16 mouse cellular contexts compared by ENCODE assay signal in genomic region chr5:62739451-62740415, GRCm38 (mm10). TPM values are rescaled to one million over a fixed set of nuclear protein-coding genes. Genes with fewer than 3 reads are reported as not detected.
A peak's percentile ranks its signal among the peaks of the same experiment; 100 is the strongest.
DNase-seq lines count a peak whose midpoint lies in the region; ATAC-seq and TF ChIP-seq lines count a peak whose summit lies in the region.
"Had no signal": no experiment of that assay in that cellular context is flagged by ENCODE, and none has a peak within 500 bp of the region (broad histone marks: within the 10 kb centered on the region; RNA-seq: fewer than 3 reads in every experiment).

No protein-coding gene starts in this region.

- H3K9me3 ChIP-seq in forebrain, postnatal 0 days (ENCODE audit: low read length): no peaks in the 10 kb centered on the region
- no peaks in the 10 kb centered on the region for H3K9me3 ChIP-seq in forebrain, embryonic 10.5 days
- H3K9me3 ChIP-seq in hindbrain, postnatal 0 days (ENCODE audit: low read length): no peaks in the 10 kb centered on the region
- no peaks in the 10 kb centered on the region for H3K9me3 ChIP-seq in hindbrain, embryonic 14.5 days (ENCODE audit: control insufficient read depth, low read length)
- H3K9me3 ChIP-seq in midbrain, embryonic 14.5 days (ENCODE audit: control insufficient read depth, low read length): no peaks in the 10 kb centered on the region
- H3K9me3 ChIP-seq: embryonic facial prominence, embryonic 12.5 days; lung, embryonic 15.5 days; megakaryocyte, embryonic 14.5 days had no signal

- H3K36me3 ChIP-seq in forebrain, postnatal 0 days (ENCODE audit: insufficient read depth): no peaks in the 10 kb centered on the region
- no peaks in the 10 kb centered on the region for H3K36me3 ChIP-seq in forebrain, embryonic 10.5 days (replicated peaks)
- no peaks in the 10 kb centered on the region for H3K36me3 ChIP-seq in hindbrain, postnatal 0 days (ENCODE audit: insufficient read depth, low read length)
- no peaks in the 10 kb centered on the region for H3K36me3 ChIP-seq in hindbrain, embryonic 14.5 days (replicated peaks; ENCODE audit: control insufficient read depth, insufficient read depth)
- no peaks in the 10 kb centered on the region for H3K36me3 ChIP-seq in midbrain, embryonic 14.5 days (ENCODE audit: control insufficient read depth, insufficient read depth, low read length)
- H3K36me3 ChIP-seq: embryonic facial prominence, embryonic 12.5 days; lung, embryonic 15.5 days had no signal

- TF ChIP-seq CTCF in forebrain, postnatal 0 days (IDR thresholded peaks at IDR 0.05; ENCODE audit: low read depth): no peak
- TF ChIP-seq CTCF in hindbrain, postnatal 0 days (IDR thresholded peaks at IDR 0.05; ENCODE audit: low read depth): no peak

- DNase-seq in forebrain, postnatal 0 days: peak; percentile 23
- no peak for DNase-seq in forebrain, embryonic 10.5 days (ENCODE audit: extremely low spot score, low spot score)
- peak; percentile 11 for DNase-seq in hindbrain, postnatal 0 days (ENCODE audit: low spot score)
- no peak for DNase-seq in hindbrain, embryonic 14.5 days (ENCODE audit: low spot score)
- peak; percentile 62 for DNase-seq in 416B (ENCODE audit: low read depth)
- DNase-seq in NIH3T3 (ENCODE audit: low read depth): peak; percentile 1
- no peak for DNase-seq in midbrain, embryonic 14.5 days
- DNase-seq: adrenal gland, adult 2 months; kidney, postnatal 4 days; right cerebral cortex, adult 18-20 months; spleen, adult 18-20 months had no signal

- no peaks in the 10 kb centered on the region for H3K27me3 ChIP-seq in forebrain, postnatal 0 days (ENCODE audit: insufficient read depth, low read length)
- no peaks in the 10 kb centered on the region for H3K27me3 ChIP-seq in forebrain, embryonic 10.5 days (ENCODE audit: poor library complexity, severe bottlenecking)
- no peaks in the 10 kb centered on the region for H3K27me3 ChIP-seq in hindbrain, postnatal 0 days (ENCODE audit: insufficient read depth, low read length)
- H3K27me3 ChIP-seq in hindbrain, embryonic 14.5 days (ENCODE audit: control insufficient read depth, insufficient read depth, low read length): no peaks in the 10 kb centered on the region
- no peaks in the 10 kb centered on the region for H3K27me3 ChIP-seq in midbrain, embryonic 14.5 days (ENCODE audit: control insufficient read depth, insufficient read depth, low read length)
- H3K27me3 ChIP-seq: embryonic facial prominence, embryonic 12.5 days; lung, embryonic 15.5 days; megakaryocyte, embryonic 14.5 days had no signal

- no peak for ATAC-seq in forebrain, postnatal 0 days
- ATAC-seq in hindbrain, postnatal 0 days: no peak
- no peak for ATAC-seq in hindbrain, embryonic 14.5 days (ENCODE audit: low FRiP score)
- no peak for ATAC-seq in midbrain, embryonic 14.5 days (ENCODE audit: low FRiP score, low TSS enrichment)
- ATAC-seq: forebrain, embryonic 16.5 days; midbrain, embryonic 16.5 days had no signal

- H3K9ac ChIP-seq in forebrain, postnatal 0 days: no peak overlapping the region
- no peak overlapping the region for H3K9ac ChIP-seq in hindbrain, postnatal 0 days (replicated peaks; ENCODE audit: low read length)
- no peak overlapping the region for H3K9ac ChIP-seq in hindbrain, embryonic 14.5 days
- H3K9ac ChIP-seq in midbrain, embryonic 14.5 days (replicated peaks; ENCODE audit: low read length): no peak overlapping the region
- H3K9ac ChIP-seq: embryonic facial prominence, embryonic 12.5 days; lung, embryonic 15.5 days had no signal

- H3K4me1 ChIP-seq in forebrain, postnatal 0 days (ENCODE audit: insufficient read depth): no peaks in the 10 kb centered on the region
- no peaks in the 10 kb centered on the region for H3K4me1 ChIP-seq in forebrain, embryonic 10.5 days
- no peaks in the 10 kb centered on the region for H3K4me1 ChIP-seq in hindbrain, postnatal 0 days (ENCODE audit: insufficient read depth, low read length)
- H3K4me1 ChIP-seq in hindbrain, embryonic 14.5 days (replicated peaks; ENCODE audit: control insufficient read depth, insufficient read depth, low read length): no peaks in the 10 kb centered on the region
- no peaks in the 10 kb centered on the region for H3K4me1 ChIP-seq in midbrain, embryonic 14.5 days (ENCODE audit: control insufficient read depth, insufficient read depth, low read length)
- H3K4me1 ChIP-seq: embryonic facial prominence, embryonic 12.5 days had no signal

- H3K4me3 ChIP-seq in forebrain, postnatal 0 days (ENCODE audit: low read depth, low read length): no peak overlapping the region
- no peak overlapping the region for H3K4me3 ChIP-seq in forebrain, embryonic 10.5 days
- no peak overlapping the region for H3K4me3 ChIP-seq in hindbrain, postnatal 0 days (ENCODE audit: low read length)
- H3K4me3 ChIP-seq in hindbrain, embryonic 14.5 days (replicated peaks; ENCODE audit: low read length): no peak overlapping the region
- no peak overlapping the region for H3K4me3 ChIP-seq in midbrain, embryonic 14.5 days (replicated peaks; ENCODE audit: low read depth, low read length)
- H3K4me3 ChIP-seq: embryonic facial prominence, embryonic 12.5 days; lung, embryonic 15.5 days; megakaryocyte, embryonic 14.5 days had no signal

- 72% methylated on average over 9 of the region's 9 CpGs for WGBS in forebrain, postnatal 0 days
- 88% methylated on average over 9 of the region's 9 CpGs for WGBS in forebrain, embryonic 10.5 days
- WGBS in hindbrain, postnatal 0 days: 73% methylated on average over 9 of the region's 9 CpGs
- 84% methylated on average over 9 of the region's 9 CpGs for WGBS in hindbrain, embryonic 14.5 days
- 80% methylated on average over 9 of the region's 9 CpGs for WGBS in midbrain, embryonic 14.5 days

- H3K4me2 ChIP-seq in forebrain, postnatal 0 days (ENCODE audit: low read depth): no peak overlapping the region
- H3K4me2 ChIP-seq in hindbrain, postnatal 0 days (ENCODE audit: low read depth, low read length): no peak overlapping the region
- H3K4me2 ChIP-seq in hindbrain, embryonic 14.5 days (replicated peaks): no peak overlapping the region
- H3K4me2 ChIP-seq in midbrain, embryonic 14.5 days (ENCODE audit: low read length): no peak overlapping the region
- H3K4me2 ChIP-seq: embryonic facial prominence, embryonic 12.5 days; lung, embryonic 15.5 days had no signal

- H3K27ac ChIP-seq in forebrain, postnatal 0 days (ENCODE audit: low read depth, low read length): no peak overlapping the region
- no peak overlapping the region for H3K27ac ChIP-seq in forebrain, embryonic 10.5 days
- no peak overlapping the region for H3K27ac ChIP-seq in hindbrain, postnatal 0 days
- no peak overlapping the region for H3K27ac ChIP-seq in hindbrain, embryonic 14.5 days
- H3K27ac ChIP-seq in midbrain, embryonic 14.5 days (replicated peaks; ENCODE audit: low read depth, low read length): no peak overlapping the region
- H3K27ac ChIP-seq: embryonic facial prominence, embryonic 12.5 days; lung, embryonic 15.5 days had no signal

RNA-seq across cellular contexts. Expression of gene Arap2, which starts 26.2 kb away (rescaled TPM):
- 18.8 and 22.2 TPM in 2 replicates for total RNA-seq in forebrain, postnatal 0 days (2014; rRNA removed)
- polyA plus RNA-seq in forebrain, postnatal 0 days (2015; fragmentation: Nextera tagmentation; extraction: Ambion mirVana): 6.8 and 8.4 TPM in 2 replicates
- 1.4 and 2.1 TPM in 2 replicates for polyA plus RNA-seq in forebrain, embryonic 10.5 days (2016; fragmentation: Nextera tagmentation; extraction: Ambion mirVana)
- total RNA-seq in hindbrain, postnatal 0 days (2014; rRNA removed): 14.3 and 17.2 TPM in 2 replicates
- polyA plus RNA-seq in hindbrain, postnatal 0 days (2015; fragmentation: Nextera tagmentation; extraction: Ambion mirVana): 14.2 and 14.5 TPM in 2 replicates
- polyA plus RNA-seq in hindbrain, embryonic 14.5 days (2014; fragmentation: Nextera tagmentation; extraction: Ambion mirVana): 6.4 and 8.7 TPM in 2 replicates
- polyA plus RNA-seq in midbrain, embryonic 14.5 days (2014; fragmentation: Nextera tagmentation; extraction: Ambion mirVana): 4.2 and 6.1 TPM in 2 replicates

Comparison
In these comparisons a context has a peak if more than half of its experiments do, and no peak if none do; other contexts are left out.
1. DNase-seq: peak in forebrain, postnatal 0 days (single experiment), hindbrain, postnatal 0 days (single experiment), 416B (single experiment) and NIH3T3 (single experiment); none in forebrain, embryonic 10.5 days (single experiment), hindbrain, embryonic 14.5 days (single experiment) and midbrain, embryonic 14.5 days (single experiment).